11 mouse cellular contexts compared by ENCODE assay signal in the genomic region with DNA sequence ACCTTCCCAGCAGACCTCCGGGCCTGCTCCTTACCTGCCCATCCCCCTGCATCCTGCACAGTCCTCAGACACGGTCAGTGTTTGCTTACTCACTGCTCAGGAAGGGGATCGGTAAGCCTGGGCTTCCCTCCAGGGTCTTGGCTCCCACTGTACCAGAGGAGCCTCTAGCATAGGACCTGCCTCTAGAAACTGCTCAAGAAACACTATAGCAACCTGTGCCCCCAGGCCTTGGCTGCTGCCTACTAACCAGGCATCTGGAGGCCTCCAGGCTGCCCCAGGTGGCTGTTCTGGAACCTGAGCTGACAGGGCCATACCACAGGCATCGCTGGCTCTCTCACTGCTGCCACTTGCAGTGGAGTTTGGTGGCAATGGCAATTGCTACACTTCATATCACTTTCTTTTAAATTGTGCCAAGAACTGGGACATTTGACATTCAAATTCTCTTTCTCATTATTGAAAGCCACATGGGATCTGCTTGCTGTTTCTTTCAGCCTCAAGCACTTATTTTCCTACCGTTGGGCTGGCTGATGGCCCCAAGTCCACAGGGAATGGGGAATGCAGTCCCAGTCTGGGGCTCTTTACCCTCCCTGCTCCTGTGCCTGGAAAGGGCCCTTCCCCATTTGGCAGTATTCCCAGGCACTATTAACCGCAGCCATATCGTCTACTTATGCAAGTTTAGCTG. TPM values are rescaled to one million over a fixed set of nuclear protein-coding genes. Genes with fewer than 3 reads are reported as not detected.
DNase-seq lines count a peak whose midpoint lies in the region; ATAC-seq and TF ChIP-seq lines count a peak whose summit lies in the region.
"Had no signal": no experiment of that assay in that cellular context is flagged by ENCODE, and none has a peak within 500 bp of the region (broad histone marks: within the 10 kb centered on the region; RNA-seq: fewer than 3 reads in every experiment).

No protein-coding gene starts in this region.

- no peak overlapping the region for H3K4me3 ChIP-seq in lung, embryonic 14.5 days (ENCODE audit: low read depth, low read length)
- H3K4me3 ChIP-seq in forebrain, embryonic 16.5 days (replicated peaks; ENCODE audit: low read length) = no peak overlapping the region
- H3K4me3 ChIP-seq in midbrain, embryonic 16.5 days (ENCODE audit: low read depth, low read length) = no peak overlapping the region

- H3K27ac ChIP-seq in lung, embryonic 14.5 days (ENCODE audit: low read depth) = peak overlapping the region; percentile 66
- H3K27ac ChIP-seq in forebrain, embryonic 16.5 days (ENCODE audit: low read length) = peak overlapping the region; percentile 69
- H3K27ac ChIP-seq in midbrain, embryonic 16.5 days (ENCODE audit: low read length) = peak overlapping the region; percentile 57

- peak; percentile 58 for DNase-seq in adrenal gland, postnatal 14 days
- DNase-seq in adrenal gland, postnatal 25 days = no peak
- peak; percentile 77 for DNase-seq in lung, embryonic 14.5 days
- DNase-seq in lung, adult 18-20 months = no peak
- DNase-seq in thymus, postnatal 0 days (ENCODE audit: low spot score) = no peak
- no peak for DNase-seq in left cerebral cortex, adult 18-20 months (ENCODE audit: low spot score in 2 of 2)
- DNase-seq: cerebellum, adult 9-11 months; gastrocnemius, postnatal 14 days; layer of hippocampus, postnatal 36 days had no signal

- H3K4me1 ChIP-seq in lung, embryonic 14.5 days (ENCODE audit: insufficient read depth) = peaks cover 21% of the 10 kb centered on the region
- H3K4me1 ChIP-seq in forebrain, embryonic 16.5 days (replicated peaks; ENCODE audit: control insufficient read depth, insufficient read depth, low read length) = peaks cover 17% of the 10 kb centered on the region
- peaks cover 13% of the 10 kb centered on the region for H3K4me1 ChIP-seq in midbrain, embryonic 16.5 days (ENCODE audit: control insufficient read depth, insufficient read depth, low read length)

- no peaks in the 10 kb centered on the region for H3K9me3 ChIP-seq in lung, embryonic 14.5 days (ENCODE audit: low read depth, low read length)
- H3K9me3 ChIP-seq in forebrain, embryonic 16.5 days (ENCODE audit: control insufficient read depth, low read length) = no peaks in the 10 kb centered on the region
- no peaks in the 10 kb centered on the region for H3K9me3 ChIP-seq in midbrain, embryonic 16.5 days (replicated peaks; ENCODE audit: control insufficient read depth, low read length, poor library complexity, severe bottlenecking)

- no peaks in the 10 kb centered on the region for H3K27me3 ChIP-seq in lung, embryonic 14.5 days (ENCODE audit: insufficient read depth, low read length)
- H3K27me3 ChIP-seq in forebrain, embryonic 16.5 days (replicated peaks; ENCODE audit: control insufficient read depth, insufficient read depth, low read length) = no peaks in the 10 kb centered on the region
- no peaks in the 10 kb centered on the region for H3K27me3 ChIP-seq in midbrain, embryonic 16.5 days (ENCODE audit: control insufficient read depth, insufficient read depth, low read depth, low read length)

- no peak overlapping the region for H3K9ac ChIP-seq in lung, embryonic 14.5 days
- H3K9ac ChIP-seq in forebrain, embryonic 16.5 days (replicated peaks; ENCODE audit: low read depth, low read length) = no peak overlapping the region
- peak overlapping the region; percentile 41; the same call in 1 of the 2 replicates for H3K9ac ChIP-seq in midbrain, embryonic 16.5 days (ENCODE audit: low read depth, low read length)

- TF ChIP-seq CTCF in lung, embryonic 14.5 days (IDR thresholded peaks at IDR 0.05; ENCODE audit: low read depth) = no peak

- ATAC-seq in lung, embryonic 14.5 days (ENCODE audit: insufficient read depth) = peak; percentile 26; the same call in 1 of the 2 replicates
- peak; percentile 85 for ATAC-seq in forebrain, embryonic 16.5 days
- ATAC-seq in midbrain, embryonic 16.5 days = peak; percentile 70

- no peaks in the 10 kb centered on the region for H3K36me3 ChIP-seq in lung, embryonic 14.5 days (ENCODE audit: insufficient read depth)
- no peaks in the 10 kb centered on the region for H3K36me3 ChIP-seq in forebrain, embryonic 16.5 days (ENCODE audit: control insufficient read depth, insufficient read depth)
- no peaks in the 10 kb centered on the region for H3K36me3 ChIP-seq in midbrain, embryonic 16.5 days (ENCODE audit: control insufficient read depth, insufficient read depth, low read length)

- H3K4me2 ChIP-seq in lung, embryonic 14.5 days = no peak overlapping the region
- no peak overlapping the region for H3K4me2 ChIP-seq in forebrain, embryonic 16.5 days (ENCODE audit: low read length)
- H3K4me2 ChIP-seq in midbrain, embryonic 16.5 days (ENCODE audit: low read length) = no peak overlapping the region

- 18% methylated on average over 7 of the region's 7 CpGs for WGBS in lung, embryonic 14.5 days
- 18% methylated on average over 7 of the region's 7 CpGs for WGBS in forebrain, embryonic 16.5 days
- WGBS in midbrain, embryonic 16.5 days = 38% methylated on average over 7 of the region's 7 CpGs

RNA-seq across cellular contexts. Expression of gene Tkt, which starts 38.8 kb away (rescaled TPM):
- total RNA-seq in adrenal gland, postnatal 14 days (2021) = 829 and 921 TPM in 2 replicates
- 920 and 1,133 TPM in 2 replicates for total RNA-seq in adrenal gland, postnatal 25 days (2021)
- 145 and 152 TPM in 2 replicates for polyA plus RNA-seq in lung, embryonic 14.5 days (2014; fragmentation: Nextera tagmentation; extraction: Ambion mirVana)
- polyA plus RNA-seq in forebrain, embryonic 16.5 days (2015; fragmentation: Nextera tagmentation; extraction: Ambion mirVana) = 334 and 346 TPM in 2 replicates
- 283 and 301 TPM in 2 replicates for polyA plus RNA-seq in midbrain, embryonic 16.5 days (2015; fragmentation: Nextera tagmentation; extraction: Ambion mirVana)
- 246 and 255 TPM in 2 replicates for polyA plus RNA-seq in thymus, postnatal 0 days (2015; fragmentation: Nextera tagmentation; extraction: Ambion mirVana)
- 100 to 1,000 TPM; 189 to 211 TPM for total RNA-seq in left cerebral cortex, adult 18-20 months (2021)

RNA-seq across cellular contexts. Expression of gene Prkcd, which starts 39.1 kb away (rescaled TPM):
- total RNA-seq in adrenal gland, postnatal 14 days (2021) = 133 and 145 TPM in 2 replicates
- 210 and 237 TPM in 2 replicates for total RNA-seq in adrenal gland, postnatal 25 days (2021)
- polyA plus RNA-seq in lung, embryonic 14.5 days (2014; fragmentation: Nextera tagmentation; extraction: Ambion mirVana) = 48.9 and 54.0 TPM in 2 replicates
- polyA plus RNA-seq in forebrain, embryonic 16.5 days (2015; fragmentation: Nextera tagmentation; extraction: Ambion mirVana) = 27.9 and 34.6 TPM in 2 replicates
- 13.9 and 15.4 TPM in 2 replicates for polyA plus RNA-seq in midbrain, embryonic 16.5 days (2015; fragmentation: Nextera tagmentation; extraction: Ambion mirVana)
- 57.4 and 63.7 TPM in 2 replicates for polyA plus RNA-seq in thymus, postnatal 0 days (2015; fragmentation: Nextera tagmentation; extraction: Ambion mirVana)
- total RNA-seq in left cerebral cortex, adult 18-20 months (2021) = 10 to 100 TPM; 11.4 to 12.7 TPM

Comparison
In these comparisons a context has a peak if more than half of its experiments do, and no peak if none do; other contexts are left out.
1. DNase-seq: peak in adrenal gland, postnatal 14 days (single experiment) and lung, embryonic 14.5 days (single experiment); none in adrenal gland, postnatal 25 days (single experiment), lung, adult 18-20 months (0 of 2), thymus, postnatal 0 days (single experiment) and left cerebral cortex, adult 18-20 months (0 of 2).
2. ATAC-seq: peak in every context shown above with its lines; median percentile 85 in forebrain, embryonic 16.5 days; 70 in midbrain, embryonic 16.5 days; 26 in lung, embryonic 14.5 days.
3. Peak in every context shown above with its lines, with median percentiles within 50 percentile points of each other: H3K27ac ChIP-seq.